Mouse (Mus musculus) 3T3-L1 (cell line): ENCODE results near the gene Car5a.

Source experiments
- DNase-seq: peaks from one replicate; pipeline ENCODE4 v3.0.0-alpha.2; 2015; ENCODE audit warnings: low read depth, low spot score

The Car5a gene

GRCm38 (mm10) chr8:121881921-121882320, 62.8 kb downstream of the Car5a start:
- DNase-seq: no peak

- DNase-seq: peak; percentile 55
Observed at GRCm38 (mm10) chr8:121880818-121881217, 63.9 kb downstream of the Car5a start.

- DNase-seq: no peak
Observed at GRCm38 (mm10) chr8:121879712-121880111, 65.0 kb downstream of the Car5a start.

GRCm38 (mm10) chr8:121877828-121878480, 66.8 kb downstream of the Car5a start:
- DNase-seq: no peak

- DNase-seq: no peak
Observed at GRCm38 (mm10) chr8:121877212-121877611, 67.5 kb downstream of the Car5a start.

- DNase-seq: no peak
Observed at GRCm38 (mm10) chr8:121875517-121875916, 69.2 kb downstream of the Car5a start.

GRCm38 (mm10) chr8:121875045-121875444, 69.7 kb downstream of the Car5a start:
- no peak for DNase-seq

GRCm38 (mm10) chr8:121874031-121874430, 70.7 kb downstream of the Car5a start:
- peak; percentile 87 for DNase-seq

- DNase-seq: no peak
Observed at GRCm38 (mm10) chr8:121871833-121872440, 72.8 kb downstream of the Car5a start.

GRCm38 (mm10) chr8:121870190-121870589, 74.5 kb downstream of the Car5a start:
- DNase-seq: no peak

- DNase-seq: no peak
Observed at GRCm38 (mm10) chr8:121868896-121869295, 75.8 kb downstream of the Car5a start.

GRCm38 (mm10) chr8:121868196-121868595, 76.5 kb downstream of the Car5a start:
- no peak for DNase-seq
